Mouse (Mus musculus) midbrain, embryonic 14.5 days (tissue): ENCODE measurements around the gene Havcr1. TPM values are rescaled to one million over a fixed set of nuclear protein-coding genes. Genes with fewer than 3 reads are reported as not detected.
"Not testable (repeated sequence)": the region's sequence is repeated elsewhere in the genome, so short reads cannot be mapped to it uniquely, and the experiment has no call there.

ENCODE experiments used
- ATAC-seq: fragments of 200-750 bp; cut with Nextera tagmentation; 2 replicates; pipeline ENCODE4 v1.8.0; 2017; ENCODE audit warnings: moderate number of reproducible peaks, moderate library complexity; ENCODE audit not compliant: low FRiP score, low TSS enrichment
- DNase-seq: peaks from one replicate; pipeline ENCODE4 v3.0.0-alpha.2; 2015
- H3K27ac ChIP-seq: fragments of 300-500 bp; sonication (generic); replicated peaks from 2 replicates; pipeline ENCODE4 v1.5.1; 2014; ENCODE audit warnings: mild to moderate bottlenecking, low read depth, low read length, moderate library complexity
- H3K27me3 ChIP-seq: fragments of 300-500 bp; sonication (generic); 2 replicates; pipeline ENCODE4 v1.6.1; 2014; ENCODE audit warnings: low read length, control low read depth, mixed read lengths; ENCODE audit not compliant: control insufficient read depth, insufficient read depth
- H3K36me3 ChIP-seq: fragments of 300-500 bp; sonication (generic); 2 replicates; pipeline ENCODE4 v1.6.1; 2014; ENCODE audit warnings: low read length, control low read depth; ENCODE audit not compliant: control insufficient read depth, insufficient read depth
- H3K4me1 ChIP-seq: fragments of 300-500 bp; sonication (generic); 2 replicates; pipeline ENCODE4 v1.6.1; 2014; ENCODE audit warnings: mild to moderate bottlenecking, antibody characterized with exemption, low read length, control low read depth; ENCODE audit not compliant: control insufficient read depth, insufficient read depth
- H3K4me2 ChIP-seq: fragments of 300-500 bp; sonication (generic); 2 replicates; pipeline ENCODE4 v1.6.1; 2014; ENCODE audit warnings: mild to moderate bottlenecking, low read length, moderate library complexity
- H3K4me3 ChIP-seq: fragments of 300-500 bp; sonication (generic); replicated peaks from 2 replicates; pipeline ENCODE4 v1.5.1; 2014; ENCODE audit warnings: low read depth, low read length
- H3K9ac ChIP-seq: fragments of 300-500 bp; sonication (generic); replicated peaks from 2 replicates; pipeline ENCODE4 v1.6.1; 2014; ENCODE audit warnings: mild to moderate bottlenecking, low read length, moderate library complexity
- H3K9me3 ChIP-seq: fragments of 300-500 bp; sonication (generic); 2 replicates; pipeline ENCODE4 v1.6.1; 2016; ENCODE audit warnings: low read length, control low read depth, mixed read lengths; ENCODE audit not compliant: control insufficient read depth
- WGBS: fragments of 180-500 bp; shearing (Covaris S2); extraction: QIAGEN DNeasy Blood & Tissue Kit; methylation state at CpG from one replicate; pipeline ENCODE4 v1.1.7; 2014; 5-methylcytosine and 5-hydroxymethylcytosine counted together
- polyA plus RNA-seq: library from polyadenylated mRNA; unstranded; fragments of >200 nt; fragmentation: Nextera tagmentation; extraction: Ambion mirVana; gene quantifications from 2 replicates; pipeline ENCODE4 v1.2.1, GENCODE M21; 2014

Gene Havcr1
- not detected in 2 replicates for polyA plus RNA-seq

DNA sequence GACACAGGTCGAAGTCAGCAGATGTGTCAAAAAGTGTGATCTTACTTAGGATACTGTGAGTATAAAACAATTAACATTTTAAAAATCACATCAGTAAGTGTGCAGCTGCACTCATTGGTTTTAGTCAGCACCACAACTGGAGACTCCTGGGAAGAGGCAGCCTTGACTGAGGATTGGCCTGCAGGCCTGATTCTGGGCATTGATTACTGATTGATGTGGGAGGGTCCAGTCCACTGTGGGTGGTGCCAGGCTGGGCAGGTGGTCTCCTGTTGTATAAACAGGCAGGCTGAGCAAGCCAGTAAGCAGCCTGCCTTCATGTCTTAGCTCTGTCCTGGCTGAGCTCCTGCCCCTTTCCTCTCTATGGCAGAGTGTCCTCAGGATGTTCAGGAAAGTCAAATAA lies at the start of gene Havcr1:
Gene Havcr1 (plus strand): TSS at position 5 of the 400 bp plus-strand sequence.
- 84% methylated on average over 1 of the region's 1 CpGs for WGBS

DNA sequence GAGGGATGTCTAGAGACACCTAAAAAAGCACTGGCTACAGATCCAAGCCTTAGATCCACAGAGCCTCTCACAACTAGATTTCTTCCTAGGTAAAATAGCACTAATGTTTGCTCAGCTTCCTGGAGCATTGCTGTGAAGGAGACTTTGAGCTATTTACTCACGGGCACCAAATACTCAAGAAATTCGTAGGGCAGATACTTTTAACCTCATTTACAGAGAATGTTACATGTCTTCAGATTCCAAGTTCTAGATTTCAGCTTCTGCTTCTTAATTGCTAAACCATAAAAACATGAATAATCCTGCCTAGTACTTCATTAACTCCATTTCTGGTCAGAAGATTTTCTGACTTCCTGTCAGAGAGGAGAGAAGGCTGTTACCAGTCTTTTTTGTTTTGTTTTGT lies 44.7 kb upstream of the Havcr1 start:
- Histone ChIP-seq H3K9ac (no peak overlapping the region), H3K4me1 (no peaks in the 10 kb centered on the region), H3K36me3 (no peaks in the 10 kb centered on the region), H3K9me3 (no peaks in the 10 kb centered on the region), H3K27ac (no peak overlapping the region), H3K27me3 (no peaks in the 10 kb centered on the region), H3K4me3 (no peak overlapping the region), H3K4me2 (no peak overlapping the region)
- DNase-seq (no peak), ATAC-seq (no peak)
- WGBS = 92% methylated on average over 2 of the region's 2 CpGs

More for the DNA sequence above, at the start of gene Havcr1:
- not testable (repeated sequence) for H3K9me3 ChIP-seq, H3K4me1 ChIP-seq, DNase-seq, ATAC-seq, H3K9ac ChIP-seq, H3K4me3 ChIP-seq, H3K27me3 ChIP-seq, H3K27ac ChIP-seq, H3K4me2 ChIP-seq, H3K36me3 ChIP-seq

DNA sequence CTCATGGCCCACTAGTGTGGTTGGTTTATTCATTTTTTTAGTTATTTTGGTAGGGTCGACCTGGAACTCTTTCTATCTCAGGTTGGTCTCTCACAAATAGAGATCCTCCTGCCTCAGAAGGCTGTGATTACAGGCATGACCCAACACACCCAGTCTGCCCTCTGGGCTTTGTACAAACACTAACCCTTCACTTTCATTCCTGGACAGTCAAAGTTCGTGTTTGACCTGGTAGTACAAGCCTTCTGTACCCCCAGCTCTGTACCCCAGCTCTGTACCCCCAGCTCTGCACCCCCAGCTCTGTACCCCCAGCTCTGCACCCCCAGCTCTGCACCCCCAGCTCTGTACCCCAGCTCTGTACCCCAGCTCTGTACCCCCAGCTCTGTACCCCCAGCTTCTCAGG lies 39.0 kb upstream of the Havcr1 start:
- not testable (repeated sequence) for H3K9me3 ChIP-seq, ATAC-seq, H3K4me1 ChIP-seq, H3K27me3 ChIP-seq, H3K36me3 ChIP-seq, H3K9ac ChIP-seq, H3K4me3 ChIP-seq, DNase-seq, H3K4me2 ChIP-seq, H3K27ac ChIP-seq
- 80% methylated on average over 2 of the region's 2 CpGs for WGBS

DNA sequence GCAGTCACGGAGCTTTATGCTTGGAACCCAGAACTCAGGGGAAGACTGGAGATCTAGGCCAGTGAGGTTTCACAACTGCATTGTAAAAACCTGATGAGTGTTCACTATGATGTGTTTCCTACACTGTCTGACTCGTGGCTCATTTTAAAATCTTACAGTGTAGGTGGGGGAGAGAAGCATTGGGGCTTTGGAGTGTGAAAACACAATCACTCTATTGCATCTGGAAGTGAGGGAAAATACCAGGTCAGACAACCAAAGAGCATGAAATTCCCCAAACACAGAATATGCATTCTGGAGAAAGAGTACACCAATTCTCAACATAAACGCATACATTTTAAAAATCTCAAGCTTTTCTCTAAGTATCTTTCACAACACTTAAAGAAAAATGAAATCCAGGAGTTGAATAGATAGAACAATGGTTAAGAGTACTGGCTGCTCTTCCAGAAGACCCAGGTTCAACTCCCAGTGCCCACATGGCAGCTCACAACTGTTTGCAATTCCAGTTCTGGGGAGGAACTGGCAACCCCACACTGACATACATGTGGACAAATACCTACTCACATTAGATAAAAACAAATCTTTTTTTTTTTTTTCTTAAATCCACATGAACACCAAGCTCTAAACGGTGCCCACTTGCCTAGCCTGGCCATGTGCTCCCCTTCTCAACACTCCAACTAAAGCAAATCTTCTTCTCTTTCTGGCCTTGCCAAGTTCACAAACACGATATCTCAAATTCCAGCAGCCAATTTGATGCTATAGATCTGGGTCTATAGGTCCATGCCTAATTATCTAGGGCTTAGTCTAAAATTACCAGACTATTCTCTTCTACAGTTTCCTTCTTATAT lies 37.2 kb upstream of the Havcr1 start:
- Histone ChIP-seq H3K36me3 (no peaks in the 10 kb centered on the region), H3K4me1 (no peaks in the 10 kb centered on the region), H3K4me3 (no peak overlapping the region), H3K27me3 (no peaks in the 10 kb centered on the region), H3K9ac (no peak overlapping the region), H3K27ac (no peak overlapping the region), H3K4me2 (no peak overlapping the region), H3K9me3 (no peaks in the 10 kb centered on the region)
- WGBS = 83% methylated on average over 5 of the region's 5 CpGs
- ATAC-seq (no peak), DNase-seq (no peak)

DNA sequence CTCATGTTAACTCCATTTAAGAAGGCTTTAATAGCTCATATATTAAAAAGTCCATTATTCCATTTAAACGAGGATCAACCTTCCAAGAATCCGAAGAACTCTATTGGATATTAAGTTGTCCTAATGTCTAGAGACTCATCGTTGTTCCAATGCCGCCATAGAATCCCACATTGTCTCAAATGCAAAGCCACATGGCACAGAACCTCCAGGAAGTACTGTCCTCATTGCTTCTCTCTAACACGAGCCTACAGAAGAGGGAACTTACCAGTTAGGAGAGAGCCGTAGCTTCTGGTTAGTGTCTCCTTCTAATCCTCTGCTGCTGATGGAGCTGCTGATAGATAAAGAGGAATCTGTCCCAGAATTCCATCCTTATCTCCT lies 36.6 kb upstream of the Havcr1 start:
- Histone ChIP-seq H3K4me1 (no peaks in the 10 kb centered on the region), H3K9ac (no peak overlapping the region), H3K4me3 (no peak overlapping the region), H3K4me2 (no peak overlapping the region), H3K36me3 (no peaks in the 10 kb centered on the region), H3K27ac (no peak overlapping the region), H3K27me3 (no peaks in the 10 kb centered on the region), H3K9me3 (no peaks in the 10 kb centered on the region)
- 90% methylated on average over 6 of the region's 6 CpGs for WGBS
- no peak for ATAC-seq
- no peak for DNase-seq

DNA sequence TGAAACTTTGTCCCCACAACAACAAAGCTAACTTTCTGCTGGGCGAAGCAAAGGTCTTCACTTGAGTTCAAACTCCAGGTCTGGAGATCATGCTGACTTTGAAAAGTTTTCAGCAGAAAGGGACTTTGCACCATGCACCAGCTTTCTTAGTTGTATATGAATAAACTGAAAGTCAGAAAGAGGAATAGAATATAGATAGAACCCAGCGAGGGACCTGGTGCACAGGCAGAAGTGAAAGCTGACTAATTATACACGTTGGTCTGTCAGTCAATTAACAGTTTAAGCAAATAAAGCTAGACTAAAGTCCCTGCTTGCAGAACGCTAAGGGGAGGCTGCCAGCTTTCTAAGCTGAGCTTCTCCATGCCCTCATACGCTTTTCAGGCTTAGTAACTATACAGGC lies 36.0 kb upstream of the Havcr1 start:
- no peak overlapping the region for H3K27ac ChIP-seq
- no peaks in the 10 kb centered on the region for H3K9me3 ChIP-seq
- no peak overlapping the region for H3K4me2 ChIP-seq
- no peak overlapping the region for H3K4me3 ChIP-seq
- H3K36me3 ChIP-seq = no peaks in the 10 kb centered on the region
- WGBS = 85% methylated on average over 5 of the region's 5 CpGs
- H3K9ac ChIP-seq = no peak overlapping the region
- no peak for ATAC-seq
- H3K4me1 ChIP-seq = no peaks in the 10 kb centered on the region
- no peaks in the 10 kb centered on the region for H3K27me3 ChIP-seq
- no peak for DNase-seq

DNA sequence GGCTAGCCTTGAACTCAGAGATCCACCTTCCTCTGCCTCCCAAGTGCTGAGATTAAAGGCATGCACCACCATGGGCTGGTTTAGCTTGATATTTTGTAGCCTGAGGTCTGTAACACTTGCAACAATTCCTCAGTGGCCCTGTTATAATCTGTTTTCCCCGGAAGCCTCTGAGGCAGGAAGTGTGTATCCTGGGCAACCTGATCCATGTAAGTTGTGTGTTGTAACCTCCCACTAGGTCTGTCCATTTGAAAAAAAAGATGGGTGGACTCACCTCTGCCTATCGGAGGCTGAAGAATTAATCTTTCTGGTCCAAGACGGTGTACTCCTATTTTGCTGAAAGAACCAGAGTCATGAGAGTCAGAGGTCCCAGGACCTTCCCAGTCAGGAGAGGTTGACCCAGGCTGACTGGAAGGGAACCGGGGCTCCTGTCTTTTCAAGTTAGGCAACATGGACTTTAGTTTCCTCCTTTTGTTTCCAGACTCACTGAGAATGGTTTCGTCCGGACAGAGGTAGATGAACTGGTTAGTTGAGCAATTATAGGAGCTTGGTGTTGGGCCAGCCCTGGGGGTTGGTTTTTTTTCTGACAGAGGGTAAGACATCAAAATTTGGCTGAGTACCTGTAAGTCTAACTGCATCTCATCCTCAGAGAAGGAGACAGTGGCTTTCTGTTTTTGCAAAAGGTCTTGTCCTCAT lies 28.1 kb upstream of the Havcr1 start, which contains the start of gene Timd2:
Gene Timd2 (minus strand): TSS at position 398 of the 693 bp plus-strand sequence.
- Histone ChIP-seq H3K27ac (no peak within 1 kb of the TSS), H3K9ac (no peak within 1 kb of the TSS), H3K4me1 (no peaks in the 10 kb centered on the region), H3K4me3 (no peak within 1 kb of the TSS), H3K36me3 (no peaks in the 10 kb centered on the region), H3K27me3 (no peaks in the 10 kb centered on the region), H3K4me2 (no peak within 1 kb of the TSS), H3K9me3 (no peaks in the 10 kb centered on the region)
- ATAC-seq = no peak
- 86% methylated on average over 6 of the region's 6 CpGs for WGBS
- no peak for DNase-seq

DNA sequence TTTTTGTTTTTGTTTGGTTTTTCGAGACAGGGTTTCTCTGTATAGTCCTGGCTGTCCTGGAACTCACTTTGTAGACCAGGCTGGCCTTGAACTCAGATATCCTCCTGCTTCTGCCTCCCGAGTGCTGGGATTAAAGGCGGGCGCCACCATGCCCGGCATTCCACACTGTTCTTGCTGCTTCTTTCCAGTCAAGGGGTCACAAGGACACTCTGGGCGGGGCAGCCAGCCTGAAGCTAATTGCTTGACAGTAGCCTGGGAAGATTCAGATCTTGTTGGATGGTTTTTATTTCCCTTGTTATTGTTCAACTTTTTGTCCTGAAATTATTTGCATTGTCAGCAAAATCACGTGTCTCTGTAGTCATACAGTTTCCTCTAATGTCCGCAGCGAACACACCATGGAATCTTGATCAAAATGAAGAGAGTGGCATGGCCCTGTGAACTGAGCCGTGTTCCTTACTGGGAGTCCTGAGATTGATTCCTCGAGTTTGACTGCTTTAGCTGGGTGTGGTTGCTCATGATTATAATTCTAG lies 3.3 kb upstream of the Havcr1 start:
- H3K27me3 ChIP-seq = no peaks in the 10 kb centered on the region
- WGBS = 87% methylated on average over 11 of the region's 11 CpGs
- H3K9ac ChIP-seq = no peak overlapping the region
- ATAC-seq (no peak), DNase-seq (no peak)
- no peak overlapping the region for H3K27ac ChIP-seq
- H3K4me2 ChIP-seq = no peak overlapping the region
- no peaks in the 10 kb centered on the region for H3K4me1 ChIP-seq
- no peak overlapping the region for H3K4me3 ChIP-seq
- H3K36me3 ChIP-seq = no peaks in the 10 kb centered on the region
- no peaks in the 10 kb centered on the region for H3K9me3 ChIP-seq
